Mouse (Mus musculus) megakaryocyte-erythroid progenitor cell, adult 5-6 weeks (primary cell): ENCODE measurements around the gene Exosc2. TPM values are rescaled to one million over a fixed set of nuclear protein-coding genes. Genes with fewer than 3 reads are reported as not detected.
"Not testable (repeated sequence)": the region's sequence is repeated elsewhere in the genome, so short reads cannot be mapped to it uniquely, and the experiment has no call there.

Experiments used
- ATAC-seq: replicated peaks from 2 replicates; pipeline ENCODE4 v1.8.0; 2016; ENCODE audit warnings: mild to moderate bottlenecking, inconsistent platforms; ENCODE audit not compliant: severe bottlenecking, poor library complexity, low FRiP score, low TSS enrichment
- total RNA-seq, 2 experiments: library from RNA; stranded (forward) in 1 of 2; stranded (reverse) in 1 of 2; fragments of 200-1000, 215-1000 nt in 1 of 2; fragments of >200 nt in 1 of 2; fragmentation: Nextera tagmentation in 1 of 2; gene quantifications; 2 replicates each; pipeline ENCODE4 v1.2.3; 2014 to 2017

The Exosc2 gene
- total RNA-seq, 2 experiments from 2014 or later, result 94.6 to 151 TPM

DNA sequence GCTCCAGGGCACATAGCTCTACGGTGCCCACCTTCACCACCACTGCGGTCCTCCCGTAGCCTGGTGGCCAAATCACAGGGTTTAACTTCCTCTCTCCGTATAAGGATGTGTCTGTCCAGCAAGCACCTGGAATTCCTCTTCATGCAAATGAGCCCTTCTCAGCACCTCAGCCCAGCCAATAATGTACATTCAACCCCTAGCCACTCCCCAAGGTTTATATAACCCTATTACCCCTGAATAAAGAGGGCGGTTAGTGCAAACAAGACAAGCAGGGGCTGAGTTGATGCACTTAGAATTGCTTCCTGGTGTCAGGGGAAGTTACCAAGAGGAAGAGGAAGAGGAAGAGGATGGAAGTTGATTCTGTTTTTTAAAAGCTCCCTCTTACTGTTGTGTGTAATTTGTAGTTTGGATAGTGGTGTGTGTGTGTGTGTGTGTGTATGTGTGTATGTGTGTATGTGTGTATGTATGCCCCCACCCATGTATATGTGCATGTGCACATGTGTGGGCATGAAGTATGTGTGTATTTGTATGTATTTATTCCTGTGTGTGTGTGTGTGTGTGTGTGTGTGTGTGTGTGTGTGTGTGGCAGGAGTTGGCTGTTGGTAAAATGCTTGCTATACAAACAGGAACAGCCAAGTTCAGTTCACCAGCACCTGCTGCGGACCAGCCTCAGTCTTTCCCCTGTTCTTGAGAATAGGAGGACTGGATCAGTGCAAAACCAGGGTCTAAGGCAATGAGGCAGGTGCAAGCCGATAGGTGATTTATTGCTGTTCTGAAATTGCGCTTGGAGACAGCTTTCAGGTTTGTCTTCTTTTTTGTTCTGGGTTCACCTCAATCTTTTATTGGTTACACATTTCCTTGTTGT is 7.3 kb upstream of the Exosc2 start:
- no peak for ATAC-seq

DNA sequence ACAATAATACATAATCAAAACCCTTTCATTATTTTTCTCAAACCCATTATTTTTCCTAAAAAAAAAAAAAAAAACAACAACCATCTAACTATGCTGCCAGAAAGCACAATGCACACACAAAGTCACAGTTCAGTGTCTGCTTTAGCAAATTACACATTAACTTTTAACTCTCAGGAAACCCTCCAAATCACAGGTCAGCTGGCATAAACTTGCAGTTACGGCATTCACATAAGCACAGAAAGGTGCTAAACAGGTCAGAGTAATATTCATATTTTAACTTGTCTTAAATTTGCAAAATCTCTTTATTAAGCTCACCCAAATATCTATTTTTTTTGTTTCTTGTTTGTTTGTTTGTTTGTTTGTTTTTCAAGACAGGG is 6.7 kb upstream of the Exosc2 start:
- no peak for ATAC-seq

DNA sequence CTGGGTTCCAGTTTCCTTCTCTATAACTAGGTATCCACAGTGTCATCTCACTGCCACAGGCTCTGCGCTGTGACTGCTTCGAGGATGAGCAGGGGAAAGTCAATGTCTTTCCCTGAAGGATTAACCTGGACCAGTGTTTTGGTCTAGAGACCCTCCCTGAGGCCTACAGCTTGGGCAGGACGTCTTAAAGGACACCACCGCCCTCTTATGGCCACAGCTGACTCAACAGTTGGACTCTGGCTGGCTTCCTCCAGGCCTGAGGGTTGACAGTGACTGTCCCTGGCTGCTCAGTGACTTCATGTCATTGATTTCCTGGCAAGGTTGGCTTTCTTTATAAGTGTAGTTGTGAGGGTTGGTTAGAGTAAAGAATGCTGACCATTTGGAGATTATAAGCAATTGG is 3.2 kb upstream of the Exosc2 start:
- no peak for ATAC-seq

DNA sequence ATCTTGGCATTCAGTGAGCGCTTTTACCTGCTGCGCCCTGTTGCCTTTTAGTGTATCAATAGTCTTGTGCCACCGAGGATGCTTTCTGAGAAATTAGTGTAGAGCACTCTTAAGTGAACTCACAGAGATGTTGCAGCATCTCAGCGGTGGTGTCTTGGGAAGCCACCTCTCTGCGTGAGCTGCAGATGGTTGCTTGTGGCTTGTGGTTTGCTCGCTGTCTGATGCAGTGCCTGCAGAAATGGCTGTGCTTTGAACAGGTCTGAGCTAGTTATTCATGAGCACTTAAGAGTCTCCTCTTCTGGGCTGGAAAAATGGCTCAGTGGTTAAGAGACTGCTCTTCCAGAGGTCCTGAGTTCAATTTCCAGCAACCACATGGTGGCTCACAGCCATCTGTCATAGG is 8.1 kb downstream of the Exosc2 start:
- ATAC-seq, result no peak

DNA sequence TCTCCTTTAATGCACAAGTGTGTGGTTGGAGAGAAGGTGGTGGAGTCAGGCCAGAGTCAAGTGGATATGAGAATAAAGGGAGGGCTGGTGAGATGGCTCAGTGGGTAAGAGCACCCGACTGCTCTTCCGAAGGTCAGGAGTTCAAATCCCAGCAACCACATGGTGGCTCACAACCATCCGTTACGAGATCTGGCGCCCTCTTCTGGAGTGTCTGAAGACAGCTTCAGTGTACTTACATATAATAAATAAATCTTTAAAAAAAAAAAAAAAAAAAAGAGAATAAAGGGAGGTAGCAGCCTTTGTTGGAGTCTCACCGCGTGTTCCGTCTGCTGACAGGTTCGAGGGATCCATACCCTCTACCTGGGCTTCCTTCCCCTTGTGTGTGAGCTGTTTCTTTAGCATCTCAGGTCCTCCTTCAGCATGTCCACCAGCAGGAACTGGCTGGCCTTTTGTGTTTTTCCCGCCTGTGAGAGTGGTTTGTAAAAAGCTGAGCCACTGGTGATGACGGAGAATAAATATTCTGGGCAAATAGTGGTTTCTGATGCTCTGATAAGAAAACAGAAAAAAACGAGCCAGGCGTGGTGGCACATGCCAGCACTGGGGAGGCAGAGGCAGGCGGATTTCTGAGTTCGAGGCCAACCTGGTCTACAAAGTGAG is 10.7 kb downstream of the Exosc2 start:
- not testable (repeated sequence) for ATAC-seq

DNA sequence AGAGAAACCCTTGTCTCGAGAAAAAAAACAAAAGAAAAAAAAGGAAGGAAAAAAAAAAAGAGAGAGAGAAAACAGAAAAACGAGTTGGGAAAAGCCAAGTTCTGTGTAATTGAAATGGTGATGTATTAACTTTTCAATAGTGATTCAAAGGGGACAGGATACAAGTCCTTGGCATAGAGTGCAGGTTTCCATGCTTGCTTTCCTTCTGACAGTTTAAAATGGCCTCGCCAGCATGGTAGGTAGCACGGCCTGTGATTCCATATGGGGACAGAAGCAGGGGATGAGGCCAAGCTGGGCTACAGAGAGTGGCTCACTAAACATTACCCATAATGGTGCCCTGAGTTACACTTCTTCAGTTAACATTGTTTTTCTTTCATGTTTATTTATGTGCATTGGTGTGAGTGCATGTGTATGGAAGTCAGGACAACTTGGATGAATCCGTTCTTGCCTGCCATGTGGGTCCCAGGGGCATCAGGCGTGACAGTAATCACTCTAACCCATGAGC is 11.3 kb downstream of the Exosc2 start:
- ATAC-seq, result no peak

DNA sequence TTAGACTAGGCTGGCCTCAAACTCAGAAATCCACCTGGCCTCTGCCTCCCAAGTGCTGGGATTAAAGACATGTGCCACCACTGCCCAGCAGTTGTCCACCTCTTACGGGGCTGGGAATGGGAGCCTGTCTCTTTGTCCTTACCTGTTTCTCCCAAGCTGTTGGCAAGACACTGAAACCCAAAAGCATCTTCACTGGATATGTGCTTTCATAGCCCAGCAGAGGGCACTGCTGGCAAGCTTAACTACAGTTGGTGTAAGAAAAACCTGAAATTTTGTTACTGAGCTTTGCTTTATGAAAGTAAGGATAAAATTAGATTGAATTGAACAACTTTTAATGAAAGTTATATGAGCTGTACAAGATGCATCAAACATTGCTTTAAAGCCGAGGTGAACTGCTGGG is 13.2 kb downstream of the Exosc2 start:
- ATAC-seq, result no peak

DNA sequence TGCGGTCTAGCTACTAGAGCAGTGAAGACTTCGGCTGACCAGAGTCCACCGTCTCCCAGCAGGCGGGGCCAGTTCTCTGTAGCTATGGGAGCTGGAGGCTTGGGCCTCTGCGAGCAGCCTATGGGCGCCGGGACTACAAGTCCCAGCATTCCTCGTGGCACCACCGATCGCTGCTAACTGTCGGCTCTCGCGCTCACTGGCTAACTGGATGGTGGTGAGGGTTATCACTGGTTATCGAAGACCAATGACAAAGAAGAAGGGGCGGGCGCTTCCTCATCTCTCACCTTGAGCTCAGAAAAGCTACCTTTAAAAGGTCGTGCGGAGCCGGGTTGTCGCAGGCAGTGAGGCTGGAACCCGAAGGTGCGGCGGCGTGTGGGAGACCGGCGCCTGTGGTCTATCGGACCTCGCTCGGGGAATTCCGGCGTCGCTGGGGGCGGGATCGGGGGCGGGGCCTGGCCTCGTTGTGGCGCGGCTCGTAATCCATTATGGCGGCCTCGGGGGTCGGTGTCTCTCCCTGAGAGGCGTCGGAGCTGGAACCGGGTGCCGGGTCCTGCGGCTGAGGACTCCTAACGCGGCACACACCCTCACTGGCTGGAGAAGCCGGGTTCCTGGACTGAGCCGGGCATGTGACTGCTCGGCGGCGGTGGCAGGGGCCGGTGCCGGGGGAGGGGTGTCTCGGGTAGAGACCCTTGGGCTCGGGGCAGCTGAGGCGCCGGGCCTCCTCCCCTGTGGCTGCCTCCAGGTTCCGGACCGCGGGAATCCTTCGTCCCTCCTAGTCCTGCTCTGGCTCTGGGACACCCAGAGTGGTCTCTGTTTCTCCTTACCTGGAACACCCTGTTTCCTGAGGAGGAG is 17.8 kb downstream of the Exosc2 start, which contains the start of gene Abl1:
Gene Abl1 (plus strand): TSS at position 303 of the 852 bp plus-strand sequence.
- ATAC-seq, result peak; percentile 99

DNA sequence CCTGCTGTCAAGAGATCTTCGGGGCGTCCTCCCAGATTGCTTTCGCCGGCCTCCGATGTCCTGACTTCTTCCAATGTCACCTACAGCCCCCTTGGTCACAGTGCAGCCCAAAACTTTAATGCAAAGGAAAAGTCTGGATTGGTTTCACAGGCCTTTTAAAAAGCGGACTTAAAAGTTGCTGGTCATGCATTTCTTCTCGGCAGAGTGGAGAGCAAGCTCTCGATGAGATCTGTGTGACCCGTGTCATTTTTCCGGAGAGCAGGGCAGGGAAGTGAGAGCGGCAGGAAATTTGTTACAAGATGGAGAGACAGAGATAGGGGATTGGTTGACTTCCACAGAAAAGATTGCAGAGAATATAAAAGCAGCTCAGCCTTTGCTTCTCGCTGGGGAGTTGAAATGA is 18.5 kb downstream of the Exosc2 start:
- ATAC-seq, result no peak

DNA sequence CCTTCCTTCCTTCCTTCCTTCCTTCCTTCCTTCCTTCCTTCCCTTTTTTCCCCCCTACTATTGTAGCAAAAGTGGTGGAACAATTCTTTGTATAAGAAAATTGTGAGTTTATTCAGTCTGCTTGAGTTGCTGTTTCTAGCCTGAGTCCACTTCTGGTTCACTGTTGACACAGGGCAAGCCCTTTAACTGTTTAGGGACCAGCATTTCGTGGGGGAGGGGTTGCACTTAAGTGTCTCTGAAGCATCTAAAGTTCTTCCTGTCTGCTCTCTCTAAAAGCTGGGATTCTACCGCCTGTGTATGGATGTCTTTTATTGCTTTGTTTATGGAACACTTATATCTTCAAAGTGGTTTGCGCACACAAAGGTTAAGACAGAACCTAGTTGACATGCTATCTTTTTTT is 19.5 kb downstream of the Exosc2 start:
- ATAC-seq, result no peak

DNA sequence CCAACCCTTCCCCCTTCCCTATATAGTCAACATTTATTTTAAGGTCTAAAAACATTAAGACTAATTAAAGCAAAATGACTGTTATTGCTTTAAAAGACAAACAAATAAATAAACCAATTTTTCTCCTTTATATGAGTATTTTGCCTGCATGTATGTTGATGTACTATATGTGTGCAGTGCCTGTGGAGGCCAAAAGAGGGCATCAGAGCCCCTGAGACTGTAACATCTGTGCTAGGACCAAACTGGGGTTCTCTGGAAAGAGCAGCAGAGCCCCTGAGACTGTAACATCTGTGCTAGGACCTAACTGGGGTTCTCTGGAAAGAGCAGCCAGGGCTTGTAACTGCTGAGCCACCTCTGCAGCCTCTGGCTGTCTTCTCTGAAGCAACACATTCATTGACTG is 27.7 kb downstream of the Exosc2 start:
- ATAC-seq, result no peak

DNA sequence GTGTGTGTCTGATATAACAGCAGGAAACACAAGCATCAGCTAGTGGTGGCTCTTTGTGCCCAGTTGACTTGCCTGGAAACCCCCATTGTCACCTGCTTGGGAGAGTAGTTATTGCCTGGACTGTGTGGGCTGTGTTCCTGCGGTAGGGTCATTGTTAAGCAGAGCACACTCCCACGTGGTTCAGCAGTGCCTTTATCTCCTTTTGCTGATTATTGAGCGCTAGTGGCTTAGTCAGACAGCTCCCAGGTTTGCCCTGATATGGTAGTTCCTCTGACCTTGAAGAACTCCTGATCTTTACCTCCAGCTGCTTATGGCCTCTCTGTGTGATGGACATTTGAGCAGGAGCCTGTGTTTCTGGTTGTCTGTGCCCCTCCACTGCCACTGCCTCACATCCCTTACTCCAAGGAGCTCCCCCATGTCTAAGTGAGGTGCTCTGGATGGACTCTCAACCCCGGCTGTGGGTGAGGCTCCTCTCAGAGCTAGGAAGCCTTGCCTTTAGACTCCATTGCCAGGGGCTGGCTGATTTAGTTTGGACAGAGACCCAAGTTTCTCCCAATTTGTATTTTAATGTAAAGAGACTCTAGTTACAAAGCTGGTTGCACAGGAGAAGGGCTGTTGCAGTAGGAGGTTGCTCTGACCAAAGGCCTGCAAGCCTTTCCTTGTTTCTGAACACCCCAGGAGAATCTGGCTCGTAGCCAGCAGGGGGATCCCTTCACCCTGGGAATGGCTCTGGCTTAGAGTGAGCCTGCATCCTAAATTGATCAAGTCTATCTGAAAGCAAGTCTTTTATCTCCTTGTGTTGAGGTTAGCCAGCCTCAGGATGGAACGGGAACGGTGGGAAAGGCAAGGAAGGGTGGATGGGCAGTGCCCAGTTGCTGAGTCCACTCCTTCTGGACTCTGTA is 30.3 kb downstream of the Exosc2 start:
- peak; percentile 87 for ATAC-seq

DNA sequence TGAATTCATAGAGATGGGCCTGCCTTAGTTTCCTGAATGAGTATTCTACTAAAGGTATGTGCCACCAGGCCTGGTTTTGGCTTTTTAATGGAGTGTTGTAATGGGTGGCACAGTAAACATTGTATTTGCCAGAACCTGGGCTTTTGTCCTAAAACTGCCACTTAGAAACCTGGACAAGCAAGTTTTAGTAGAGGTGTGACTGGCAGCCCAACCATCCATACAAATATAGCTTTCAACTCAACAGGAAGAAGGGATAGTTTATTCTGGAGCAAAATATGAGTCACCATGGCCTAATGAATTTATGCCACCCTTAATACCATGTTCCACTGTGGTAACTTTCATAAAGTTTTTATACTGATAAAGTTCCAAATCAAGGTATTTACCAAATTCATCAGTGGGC is 32.7 kb downstream of the Exosc2 start:
- no peak for ATAC-seq

DNA sequence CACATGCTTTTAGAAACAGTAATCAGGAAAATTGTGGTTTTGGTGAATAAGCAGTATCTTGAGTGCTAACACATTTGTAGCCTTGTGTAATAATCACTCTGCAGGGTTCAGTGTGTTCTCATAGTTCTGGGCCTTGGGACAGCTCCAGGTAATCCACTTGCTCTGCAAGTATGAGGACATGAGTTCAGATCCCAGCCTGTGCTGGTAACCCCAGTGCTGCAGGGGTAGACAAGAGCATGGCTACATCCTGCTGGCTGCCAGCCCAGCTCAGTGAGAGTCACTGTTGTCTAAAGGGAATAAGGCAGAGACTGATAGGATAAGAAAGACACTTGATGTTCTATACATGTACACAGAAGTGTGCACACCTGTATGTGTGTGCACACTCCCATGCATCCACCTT is 35.4 kb downstream of the Exosc2 start:
- 0 out of 2 replicates have a peak, but pooled peaks have one; percentile 18 for ATAC-seq

DNA sequence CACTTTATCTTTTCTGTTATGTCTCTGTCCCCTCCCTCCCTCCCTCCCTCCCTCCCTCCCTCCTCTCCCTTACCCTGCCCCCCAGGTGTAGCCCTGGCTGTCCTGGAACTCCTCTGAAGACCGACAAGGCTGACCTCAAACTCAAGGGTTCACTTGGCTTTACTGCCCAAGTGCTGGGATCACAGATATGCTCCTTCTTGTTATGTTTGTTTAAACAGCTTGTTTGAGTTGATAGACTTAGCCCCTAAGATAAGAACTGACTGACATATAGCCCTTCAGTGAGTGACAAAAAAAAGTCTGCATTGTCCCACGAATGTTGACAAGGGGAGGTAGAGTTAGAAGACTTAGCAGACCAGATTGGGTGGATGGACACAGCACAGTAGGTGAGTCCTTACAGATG is 36.0 kb downstream of the Exosc2 start:
- ATAC-seq, result peak; percentile 67

DNA sequence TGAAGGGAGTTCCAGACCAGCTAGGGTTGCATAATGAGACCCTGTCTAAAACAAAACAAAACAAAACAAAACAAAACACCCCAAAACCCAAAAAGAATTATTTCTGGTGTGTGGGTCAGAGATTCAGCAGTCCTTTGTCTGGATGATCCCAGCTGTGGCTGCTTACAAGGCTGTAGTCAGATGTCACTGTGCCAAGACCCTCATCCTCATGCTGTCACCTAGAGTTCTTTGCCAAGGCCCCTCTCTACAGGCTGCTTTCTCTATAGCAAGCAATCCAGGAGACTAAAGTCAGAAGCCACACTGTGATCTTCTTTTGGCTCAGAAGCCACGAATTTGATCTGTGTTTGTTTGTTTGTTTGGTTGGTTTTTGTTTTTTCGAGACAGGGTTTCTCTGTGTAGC is 42.2 kb downstream of the Exosc2 start:
- no peak for ATAC-seq

DNA sequence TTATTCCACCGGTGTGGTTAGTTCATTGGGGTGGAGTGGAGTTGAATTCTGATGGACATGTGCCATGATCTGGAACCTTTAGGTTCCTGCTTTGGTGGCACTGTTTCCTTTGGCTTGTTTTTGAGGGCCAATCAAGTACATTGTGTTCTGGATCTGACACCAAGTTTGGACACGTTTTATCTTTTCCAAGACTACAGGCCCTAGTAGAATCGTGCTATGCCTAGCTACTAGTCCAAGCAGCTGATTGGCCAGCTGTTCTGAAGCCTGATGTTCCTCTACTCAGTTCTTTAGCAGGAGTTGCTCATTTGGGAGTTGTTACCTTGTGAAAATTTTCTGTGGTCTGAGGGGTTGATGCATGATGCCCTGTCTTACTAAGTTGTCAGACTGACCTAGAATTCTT is 43.3 kb downstream of the Exosc2 start:
- ATAC-seq, result no peak

DNA sequence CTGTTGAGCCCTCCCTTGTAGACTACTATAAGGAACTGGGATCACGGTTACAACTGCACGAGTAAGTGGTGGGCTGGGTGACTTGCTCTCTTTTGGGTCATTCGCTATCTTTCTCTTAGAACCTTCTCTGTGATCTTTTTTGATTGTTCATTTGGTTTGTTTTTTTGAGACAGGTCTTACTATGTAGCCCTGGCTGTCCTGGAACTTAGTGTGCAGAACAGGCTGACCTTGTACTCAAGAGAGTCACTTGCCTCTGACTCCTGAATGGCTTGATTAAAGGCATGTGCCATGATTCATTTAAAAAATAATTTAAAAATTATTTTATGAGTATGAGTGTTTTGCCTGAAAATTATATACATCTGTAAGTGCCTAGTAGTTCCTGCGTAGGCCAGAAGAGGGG is 44.3 kb downstream of the Exosc2 start:
- ATAC-seq, result no peak

DNA sequence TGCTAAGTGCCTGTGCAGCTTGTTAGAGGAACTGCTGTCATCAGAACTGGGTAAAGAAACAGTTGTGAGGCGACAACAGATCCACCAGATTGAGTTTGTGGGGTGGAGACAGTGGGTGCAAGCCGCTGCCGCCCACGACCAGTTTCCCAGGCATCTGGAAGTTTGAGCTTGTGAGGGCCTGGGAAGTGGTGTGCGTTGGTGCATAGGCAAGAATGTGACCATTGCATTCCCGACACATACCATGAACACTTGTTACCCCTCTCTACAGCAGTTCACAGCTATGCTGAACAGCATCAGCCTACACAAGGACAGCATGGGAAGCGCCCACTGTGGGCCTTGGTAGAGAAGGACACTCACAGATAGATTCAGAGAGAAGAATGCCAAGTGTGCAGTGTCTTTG is 45.5 kb downstream of the Exosc2 start:
- no peak for ATAC-seq
